In the genomic region with DNA sequence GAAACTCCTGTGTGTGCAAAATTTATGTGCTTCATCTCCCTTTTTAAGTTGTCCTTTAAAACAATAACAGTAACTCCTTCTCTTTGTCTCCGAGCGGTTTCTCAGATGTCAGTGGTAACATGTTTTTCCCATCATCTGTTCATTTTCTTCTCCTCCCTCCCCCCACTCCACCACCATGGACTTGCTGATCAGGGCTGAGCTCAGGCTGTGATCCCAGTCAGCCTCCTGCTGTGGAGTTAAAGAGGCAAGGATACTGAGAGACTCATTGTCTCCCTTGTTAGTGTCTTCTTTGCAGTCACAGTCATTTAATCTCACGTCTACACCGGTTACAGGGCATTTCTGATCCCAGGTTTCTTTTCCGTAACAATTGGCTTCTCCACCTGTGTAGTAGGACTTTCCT, we compare ENCODE assay signal across 15 mouse cellular contexts.
DNase-seq lines count a peak whose midpoint lies in the region; ATAC-seq lines count a peak whose summit lies in the region.
"Had no signal": no experiment of that assay in that cellular context is flagged by ENCODE, and none has a peak within 500 bp of the region (broad histone marks: within the 10 kb centered on the region; RNA-seq: fewer than 3 reads in every experiment).

No protein-coding gene starts in this region.

- WGBS in heart, embryonic 10.5 days: 55% methylated on average over 5 of the region's 5 CpGs
- WGBS in neural tube, embryonic 15.5 days: 35% methylated on average over 5 of the region's 5 CpGs
- 18% methylated on average over 5 of the region's 5 CpGs for WGBS in embryonic facial prominence, embryonic 10.5 days

- H3K4me1 ChIP-seq in heart, embryonic 10.5 days: peaks cover 38% of the 10 kb centered on the region
- peaks cover 21% of the 10 kb centered on the region for H3K4me1 ChIP-seq in neural tube, embryonic 15.5 days
- H3K4me1 ChIP-seq in embryonic facial prominence, embryonic 10.5 days: peaks cover 60% of the 10 kb centered on the region

- intact Hi-C loops in heart, postnatal 10 days (cut with DNase I): no loop called here
- intact Hi-C loops in left cerebral cortex, postnatal 25 days (cut with DNase I): no loop called here

- no peak overlapping the region for H3K4me2 ChIP-seq in neural tube, embryonic 15.5 days

- H3K27me3 ChIP-seq in heart, embryonic 10.5 days (ENCODE audit: insufficient read depth, poor library complexity, severe bottlenecking): peaks cover 24% of the 10 kb centered on the region
- peaks cover 14% of the 10 kb centered on the region for H3K27me3 ChIP-seq in neural tube, embryonic 15.5 days (replicated peaks)
- H3K27me3 ChIP-seq in embryonic facial prominence, embryonic 10.5 days (replicated peaks; ENCODE audit: low read depth, poor library complexity, severe bottlenecking): peaks cover 58% of the 10 kb centered on the region

- H3K9me3 ChIP-seq in heart, embryonic 10.5 days: no peaks in the 10 kb centered on the region
- H3K9me3 ChIP-seq in neural tube, embryonic 15.5 days (replicated peaks): no peaks in the 10 kb centered on the region
- H3K9me3 ChIP-seq in embryonic facial prominence, embryonic 10.5 days: no peaks in the 10 kb centered on the region
- H3K9me3 ChIP-seq: midbrain, embryonic 10.5 days had no signal

- H3K9ac ChIP-seq in neural tube, embryonic 15.5 days (replicated peaks): no peak overlapping the region

- H3K36me3 ChIP-seq in heart, embryonic 10.5 days: no peaks in the 10 kb centered on the region
- H3K36me3 ChIP-seq in neural tube, embryonic 15.5 days: no peaks in the 10 kb centered on the region
- H3K36me3 ChIP-seq in embryonic facial prominence, embryonic 10.5 days (replicated peaks): no peaks in the 10 kb centered on the region
- H3K36me3 ChIP-seq: midbrain, embryonic 10.5 days had no signal

- no peak overlapping the region for H3K27ac ChIP-seq in heart, embryonic 10.5 days
- no peak overlapping the region for H3K27ac ChIP-seq in neural tube, embryonic 15.5 days (replicated peaks)
- H3K27ac ChIP-seq in embryonic facial prominence, embryonic 10.5 days (replicated peaks): peak overlapping the region; percentile 65; the same call in 1 of the 2 replicates
- H3K27ac ChIP-seq: midbrain, embryonic 10.5 days had no signal

- ATAC-seq in neural tube, embryonic 15.5 days (ENCODE audit: low FRiP score): no peak

- DNase-seq in heart, embryonic 10.5 days (ENCODE audit: low spot score): peak; percentile 64
- DNase-seq in heart, postnatal 10 days: no peak
- DNase-seq in neural tube, embryonic 10.5 days (ENCODE audit: extremely low spot score, low spot score): peak; percentile 36
- no peak for DNase-seq in embryonic facial prominence, embryonic 10.5 days (ENCODE audit: low spot score)
- peak; percentile 70 for DNase-seq in retina, postnatal 1 day
- no peak for DNase-seq in kidney, adult 9 months
- no peak for DNase-seq in left cerebral cortex, postnatal 25 days (ENCODE audit: low spot score in 2 of 2)
- DNase-seq: cerebellum, adult 18-20 months; gastrocnemius, postnatal 10 days; heart, postnatal 14 days; kidney, adult 18-20 months; layer of hippocampus, postnatal 36 days; lung, adult 18-20 months had no signal

- H3K4me3 ChIP-seq in heart, embryonic 10.5 days: no peak overlapping the region
- no peak overlapping the region for H3K4me3 ChIP-seq in neural tube, embryonic 15.5 days (replicated peaks)
- H3K4me3 ChIP-seq in embryonic facial prominence, embryonic 10.5 days: no peak overlapping the region
- H3K4me3 ChIP-seq: midbrain, embryonic 10.5 days had no signal

Comparison
In these comparisons a context has a peak if more than half of its experiments do, and no peak if none do; other contexts are left out.
1. DNase-seq: peak in heart, embryonic 10.5 days (single experiment), neural tube, embryonic 10.5 days (single experiment) and retina, postnatal 1 day (single experiment); none in heart, postnatal 10 days (0 of 2), embryonic facial prominence, embryonic 10.5 days (single experiment), kidney, adult 9 months (single experiment) and left cerebral cortex, postnatal 25 days (0 of 2).